Mouse (Mus musculus) heart, postnatal 0 days (tissue): Measurements from ENCODE around the gene Ints5. TPM values are rescaled to one million over a fixed set of nuclear protein-coding genes. Genes with fewer than 3 reads are reported as not detected.
"Not testable (repeated sequence)": the region's sequence is repeated elsewhere in the genome, so short reads cannot be mapped to it uniquely, and the experiment has no call there.

ENCODE experiments used
- ATAC-seq: fragments of 200-750 bp; cut with Nextera tagmentation; 2 replicates; pipeline ENCODE4 v1.8.0; 2017; ENCODE audit warnings: low read depth, moderate number of reproducible peaks, moderate library complexity; ENCODE audit not compliant: insufficient read depth
- DNase-seq: peaks from one replicate; pipeline ENCODE4 v3.0.0-alpha.2; 2016; ENCODE audit warnings: low spot score
- H3K27ac ChIP-seq: fragments of 300-500 bp; sonication (generic); 2 replicates; pipeline ENCODE4 v1.5.1; 2014; ENCODE audit warnings: low read depth, mild to moderate bottlenecking
- H3K27me3 ChIP-seq: fragments of 300-500 bp; sonication (generic); 2 replicates; pipeline ENCODE4 v1.6.1; 2014; ENCODE audit warnings: low read length, mixed read lengths; ENCODE audit not compliant: control insufficient read depth, insufficient read depth
- H3K36me3 ChIP-seq: fragments of 300-500 bp; sonication (generic); replicated peaks from 2 replicates; pipeline ENCODE4 v1.6.1; 2014; ENCODE audit warnings: low read length, mixed read lengths; ENCODE audit not compliant: control insufficient read depth, insufficient read depth
- H3K4me1 ChIP-seq: fragments of 300-500 bp; sonication (generic); 2 replicates; pipeline ENCODE4 v1.6.1; 2014; ENCODE audit warnings: antibody characterized with exemption; ENCODE audit not compliant: control insufficient read depth, insufficient read depth
- H3K4me2 ChIP-seq: fragments of 300-500 bp; sonication (generic); 2 replicates; pipeline ENCODE4 v1.6.1; 2014; ENCODE audit warnings: low read depth, mild to moderate bottlenecking, low read length, moderate library complexity
- H3K4me3 ChIP-seq: fragments of 300-500 bp; sonication (generic); 2 replicates; pipeline ENCODE4 v1.5.1; 2014; ENCODE audit warnings: low read depth, low read length
- H3K9ac ChIP-seq: fragments of 300-500 bp; sonication (generic); replicated peaks from 2 replicates; pipeline ENCODE4 v1.6.1; 2014; ENCODE audit warnings: low read depth, low read length, mixed read lengths
- H3K9me3 ChIP-seq: fragments of 300-500 bp; sonication (generic); replicated peaks from 2 replicates; pipeline ENCODE4 v1.6.1; 2016; ENCODE audit warnings: low read length; ENCODE audit not compliant: control insufficient read depth
- CTCF ChIP-seq: IDR thresholded peaks from 2 replicates; pipeline ENCODE4 v1.5.1; 2016; ENCODE audit warnings: antibody characterized with exemption, control low read depth, low read depth
- EP300 ChIP-seq: IDR thresholded peaks from 2 replicates; pipeline ENCODE4 v1.6.1; 2016; ENCODE audit warnings: antibody characterized with exemption, low read depth
- WGBS: fragments of 180-500 bp; shearing (Covaris S2); extraction: QIAGEN DNeasy Blood & Tissue Kit; methylation state at CpG from one replicate; pipeline ENCODE4 v1.1.7; 2014; 5-methylcytosine and 5-hydroxymethylcytosine counted together
- polyA plus RNA-seq: library from polyadenylated mRNA; unstranded; fragments of >200 nt; fragmentation: Nextera tagmentation; extraction: Ambion mirVana; gene quantifications from 2 replicates; pipeline ENCODE4 v1.2.1, GENCODE M21; 2015
- total RNA-seq: library from RNA; depleted of rRNA; stranded (reverse); fragments of >200 nt; gene quantifications from 2 replicates; pipeline ENCODE4 v1.2.3, GENCODE M21; 2014; ENCODE audit warnings: low replicate concordance

Ints5 gene
- total and polyA plus RNA-seq, 2 experiments from 2014 or later = 14.2 to 25.6 TPM

GRCm38 (mm10) chr19:8852236-8852928 is 40.4 kb upstream of the Ints5 start:
- Histone ChIP-seq H3K9ac (no peak overlapping the region), H3K27ac (no peak overlapping the region), H3K36me3 (peaks cover 13% of the 10 kb centered on the region), H3K27me3 (no peaks in the 10 kb centered on the region), H3K4me2 (no peak overlapping the region), H3K9me3 (no peaks in the 10 kb centered on the region), H3K4me3 (no peak overlapping the region), H3K4me1 (no peaks in the 10 kb centered on the region)
- DNase-seq (no peak), ATAC-seq (no peak)
- no peak for TF ChIP-seq CTCF
- TF ChIP-seq EP300 = no peak
- 54% methylated on average over 10 of the region's 10 CpGs for WGBS

- Histone ChIP-seq H3K27me3 (no peaks in the 10 kb centered on the region), H3K9ac (no peak overlapping the region)
Measured at GRCm38 (mm10) chr19:8853117-8853516, 39.7 kb upstream of the Ints5 start.

GRCm38 (mm10) chr19:8857689-8858088 is 35.1 kb upstream of the Ints5 start:
- DNase-seq (no peak), ATAC-seq (no peak)
- WGBS = 42% methylated on average over 4 of the region's 4 CpGs
- H3K4me3 ChIP-seq = no peak overlapping the region
- H3K36me3 ChIP-seq = no peaks in the 10 kb centered on the region
- H3K27me3 ChIP-seq = no peaks in the 10 kb centered on the region
- H3K9me3 ChIP-seq = no peaks in the 10 kb centered on the region
- H3K27ac ChIP-seq = no peak overlapping the region
- H3K4me1 ChIP-seq = no peaks in the 10 kb centered on the region
- no peak overlapping the region for H3K4me2 ChIP-seq
- H3K9ac ChIP-seq = no peak overlapping the region
- no peak for TF ChIP-seq EP300
- peak; percentile 61 for TF ChIP-seq CTCF

More at GRCm38 (mm10) chr19:8853117-8853516, 39.7 kb upstream of the Ints5 start:
- Histone ChIP-seq H3K27ac (no peak overlapping the region), H3K4me1 (no peaks in the 10 kb centered on the region), H3K36me3 (peaks cover 6% of the 10 kb centered on the region; the same call in 1 of the 2 replicates), H3K4me2 (no peak overlapping the region), H3K9me3 (no peaks in the 10 kb centered on the region), H3K4me3 (no peak overlapping the region)
- ATAC-seq = no peak
- WGBS = 76% methylated on average over 3 of the region's 3 CpGs
- TF ChIP-seq EP300 (no peak), CTCF (no peak)
- DNase-seq = no peak

- H3K4me1 ChIP-seq = no peaks in the 10 kb centered on the region
- no peak for TF ChIP-seq EP300
- TF ChIP-seq CTCF = peak; percentile 37
- no peak overlapping the region for H3K4me2 ChIP-seq
- 24% methylated on average over 1 of the region's 1 CpGs for WGBS
- H3K9ac ChIP-seq = no peak overlapping the region
- no peaks in the 10 kb centered on the region for H3K27me3 ChIP-seq
- no peak for DNase-seq
- H3K4me3 ChIP-seq = no peak overlapping the region
- H3K9me3 ChIP-seq = no peaks in the 10 kb centered on the region
- H3K36me3 ChIP-seq = no peaks in the 10 kb centered on the region
- no peak for ATAC-seq
- H3K27ac ChIP-seq = no peak overlapping the region
Measured at GRCm38 (mm10) chr19:8859018-8859417, 33.8 kb upstream of the Ints5 start.

- TF ChIP-seq EP300 (no peak), CTCF (no peak)
- H3K9me3 ChIP-seq = no peaks in the 10 kb centered on the region
- H3K36me3 ChIP-seq = no peaks in the 10 kb centered on the region
- WGBS = 71% methylated on average over 6 of the region's 6 CpGs
- H3K9ac ChIP-seq = no peak overlapping the region
- H3K4me1 ChIP-seq = no peaks in the 10 kb centered on the region
- H3K4me3 ChIP-seq = no peak overlapping the region
- no peak overlapping the region for H3K27ac ChIP-seq
- DNase-seq (no peak), ATAC-seq (no peak)
- H3K4me2 ChIP-seq = no peak overlapping the region
- no peaks in the 10 kb centered on the region for H3K27me3 ChIP-seq
Measured at GRCm38 (mm10) chr19:8864265-8864664, 28.5 kb upstream of the Ints5 start.

- H3K4me2 ChIP-seq = peak overlapping the region; percentile 79
- 72% methylated on average over 2 of the region's 3 CpGs for WGBS
- peak overlapping the region; percentile 85 for H3K27ac ChIP-seq
- H3K4me3 ChIP-seq = peak overlapping the region; percentile 71
- ATAC-seq, H3K27me3 ChIP-seq, H3K4me1 ChIP-seq, DNase-seq, H3K9me3 ChIP-seq: not testable (repeated sequence)
- H3K36me3 ChIP-seq = peaks cover 21% of the 10 kb centered on the region
- peak overlapping the region; percentile 92; the same call in 1 of the 2 replicates for H3K9ac ChIP-seq
Measured at GRCm38 (mm10) chr19:8870381-8870780, 22.4 kb upstream of the Ints5 start.
